Mouse (Mus musculus) yolk sac, embryonic 10.5 days (tissue): ENCODE measurements around the gene Nrcam.
"Not testable (repeated sequence)": the region's sequence is repeated elsewhere in the genome, so short reads cannot be mapped to it uniquely, and the experiment has no call there.

Experiments
- DNase-seq: peaks from one replicate; pipeline ENCODE4 v3.0.0-alpha.2; 2017; ENCODE audit warnings: low spot score

Gene Nrcam

DNA sequence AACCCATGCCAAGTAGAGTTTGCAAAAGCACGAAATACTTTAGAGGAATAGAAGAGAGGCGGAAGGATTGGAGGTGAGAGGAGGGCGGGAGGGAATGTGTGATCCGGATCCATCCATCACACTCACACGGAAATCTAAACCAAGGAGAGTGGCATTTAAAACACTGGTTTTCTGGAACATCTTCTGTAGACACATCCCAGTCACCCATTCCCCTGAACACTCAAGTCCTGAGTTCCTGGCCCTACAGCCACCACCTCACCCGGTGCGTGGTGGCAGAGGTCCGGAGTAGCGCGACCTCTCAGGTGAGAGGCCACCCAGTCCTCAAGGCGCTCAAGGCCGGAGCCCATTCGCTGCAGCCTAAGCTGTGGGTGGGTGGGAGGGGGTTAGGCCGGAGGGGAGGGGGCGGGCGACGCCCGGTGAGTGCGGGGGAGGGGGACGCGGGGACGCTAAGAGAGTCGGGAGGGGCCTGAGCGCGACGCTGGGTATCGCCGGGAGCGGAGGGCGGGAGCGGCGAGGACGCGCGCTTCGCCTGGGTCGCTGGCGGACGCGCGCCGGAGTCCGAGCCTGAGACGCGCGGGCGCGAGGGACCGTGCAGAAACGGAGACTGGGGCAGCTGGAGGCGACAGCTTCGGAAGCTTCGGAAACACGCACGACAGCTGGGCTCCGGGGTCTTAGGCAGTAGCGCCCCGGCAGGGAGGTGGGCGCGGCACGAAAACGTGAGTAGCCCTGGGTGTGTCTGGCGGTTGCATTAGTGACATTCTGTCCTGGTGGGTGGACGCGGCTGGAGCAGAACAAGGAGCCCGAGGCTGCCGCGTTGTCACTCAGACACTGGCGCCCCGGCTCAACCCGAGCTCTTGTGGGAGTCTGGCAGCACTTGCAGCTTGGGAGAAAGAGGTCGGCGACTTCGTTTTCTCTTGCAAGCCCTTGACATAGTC lies at the start of gene Nrcam:
TSS of gene Nrcam (plus strand) at position 505 of the 935 bp plus-strand sequence.
- peak; percentile 33 for DNase-seq

DNA sequence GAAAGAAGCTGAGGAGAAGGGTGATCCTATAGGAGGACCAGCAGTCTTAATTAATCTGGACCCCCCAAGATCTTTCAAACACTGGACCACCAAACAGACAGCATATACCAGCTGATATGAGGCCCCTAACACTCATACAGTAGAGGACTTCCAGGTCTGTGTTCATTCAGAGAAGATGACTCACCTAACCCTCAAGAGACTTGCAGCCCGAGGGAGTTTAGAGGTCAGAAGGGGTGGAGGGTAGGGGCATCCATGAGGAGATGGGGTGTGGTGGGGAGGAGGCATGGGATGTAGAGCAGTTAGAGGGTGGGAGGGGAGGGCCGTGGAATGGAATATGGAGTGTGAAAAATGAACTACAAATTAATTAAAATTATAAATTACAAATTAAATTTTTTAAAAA lies 48.5 kb upstream of the Nrcam start:
- not testable (repeated sequence) for DNase-seq

DNA sequence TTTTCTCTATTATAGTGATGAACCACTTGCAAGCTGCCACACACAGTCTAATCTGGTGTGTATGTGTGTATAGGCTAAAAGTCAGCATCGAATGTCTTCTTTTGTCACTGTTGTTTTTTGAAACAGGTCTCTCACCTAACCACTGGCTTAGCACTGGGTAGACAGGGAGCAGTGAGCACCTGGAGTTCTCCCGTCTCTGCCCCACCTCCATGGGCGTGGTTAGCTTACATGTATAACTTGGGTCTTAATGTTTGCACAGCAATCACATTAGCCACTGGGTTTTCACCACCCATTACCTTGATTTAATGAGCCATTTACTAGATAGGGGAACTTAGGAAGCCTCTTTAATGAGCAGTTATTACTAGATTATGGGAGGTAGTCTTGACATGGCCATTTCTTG lies 47.2 kb upstream of the Nrcam start:
- DNase-seq: no peak

DNA sequence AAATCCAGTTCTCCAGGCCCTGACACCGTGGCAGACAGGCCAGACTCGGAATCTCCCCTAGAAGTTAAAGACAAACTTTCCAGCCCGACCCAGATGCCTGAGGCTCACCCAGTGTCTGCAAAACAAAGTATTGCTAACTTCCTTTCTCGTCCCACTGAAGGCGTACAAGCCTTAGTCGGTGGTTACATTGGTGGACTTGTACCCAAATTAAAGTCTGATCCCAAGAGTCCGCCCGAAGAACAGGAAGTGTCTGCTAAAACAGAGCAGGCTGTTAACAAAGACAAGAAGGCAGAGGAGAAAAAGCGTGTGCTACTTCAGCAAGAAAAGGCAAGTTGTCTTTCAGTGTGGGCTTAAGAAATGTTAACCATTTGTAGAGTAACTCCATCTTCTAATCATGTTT lies 45.3 kb upstream of the Nrcam start:
- peak; percentile 20 for DNase-seq

DNA sequence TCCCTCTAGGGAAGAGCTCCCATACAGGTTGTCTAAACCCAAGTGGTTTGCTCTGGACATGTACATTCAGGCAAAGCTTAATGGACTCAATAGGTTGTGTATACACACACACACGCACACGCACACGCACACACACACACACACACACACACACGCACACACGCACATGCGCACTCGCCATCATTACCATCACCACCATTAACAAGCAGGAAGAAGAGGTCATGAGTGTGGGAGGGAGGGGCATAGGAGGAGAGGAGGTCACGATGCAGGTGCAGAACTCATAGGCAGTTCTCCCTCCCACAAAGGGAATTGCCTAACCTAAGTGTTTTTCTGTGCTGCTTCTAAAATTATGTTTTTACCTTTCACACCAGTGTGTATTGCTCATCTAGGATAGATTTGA lies 41.7 kb upstream of the Nrcam start:
- no peak for DNase-seq

DNA sequence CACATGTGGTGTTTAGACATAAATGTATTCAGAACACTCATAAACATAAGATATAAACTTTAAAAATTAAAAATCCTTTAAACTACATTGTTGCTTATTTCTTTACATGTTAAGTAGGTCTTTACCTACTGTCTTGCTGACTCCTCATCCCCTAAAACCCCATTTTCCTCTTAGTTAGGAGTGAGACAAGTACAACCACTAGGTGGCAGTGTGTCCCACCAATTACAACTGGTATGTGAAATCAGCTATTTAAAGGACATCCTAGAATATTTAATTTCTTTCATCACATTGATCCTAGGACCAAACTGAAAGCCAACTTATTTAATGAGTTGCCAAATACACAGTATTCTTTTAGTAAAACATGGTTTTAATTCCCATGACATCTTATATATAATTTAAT lies 36.4 kb upstream of the Nrcam start:
- DNase-seq: peak; percentile 22

DNA sequence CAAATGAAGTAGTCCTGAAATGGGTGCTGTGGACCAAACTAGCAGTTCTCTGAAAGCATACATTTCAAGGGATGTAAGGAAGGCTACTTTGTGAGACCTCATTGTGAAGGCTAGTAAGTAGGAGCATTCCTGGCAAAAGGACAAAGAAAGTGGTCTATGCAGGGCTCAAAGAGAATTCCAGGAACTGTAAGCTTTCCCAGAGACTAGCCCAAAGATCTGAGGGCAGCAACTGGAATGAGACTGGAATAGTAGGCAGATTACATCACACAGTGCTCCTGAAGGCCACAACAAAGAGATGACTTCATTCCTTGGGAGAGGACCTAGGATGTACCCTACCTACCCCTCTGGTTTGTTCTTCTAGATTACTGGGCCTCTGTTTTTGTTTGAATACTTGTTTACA lies 27.9 kb upstream of the Nrcam start:
- no peak for DNase-seq

DNA sequence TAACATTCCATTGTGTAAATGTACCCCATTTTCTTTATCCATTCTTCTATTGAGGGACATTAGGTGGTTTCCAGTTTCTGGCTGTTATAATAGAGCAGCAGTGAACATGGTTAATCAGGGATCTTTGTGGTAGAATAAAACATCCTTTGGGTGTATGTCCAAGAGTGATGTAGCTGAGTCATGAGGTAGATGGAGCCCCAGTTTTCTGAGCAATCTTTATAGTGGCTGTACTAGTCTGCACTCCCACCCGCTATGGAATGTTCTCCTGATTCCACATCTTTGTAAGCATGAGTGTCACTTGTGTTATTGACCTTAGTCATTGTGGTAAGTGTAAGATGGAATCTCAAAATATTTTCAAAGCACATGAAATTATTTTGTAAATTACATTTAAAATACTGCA lies 24.7 kb upstream of the Nrcam start:
- no peak for DNase-seq

DNA sequence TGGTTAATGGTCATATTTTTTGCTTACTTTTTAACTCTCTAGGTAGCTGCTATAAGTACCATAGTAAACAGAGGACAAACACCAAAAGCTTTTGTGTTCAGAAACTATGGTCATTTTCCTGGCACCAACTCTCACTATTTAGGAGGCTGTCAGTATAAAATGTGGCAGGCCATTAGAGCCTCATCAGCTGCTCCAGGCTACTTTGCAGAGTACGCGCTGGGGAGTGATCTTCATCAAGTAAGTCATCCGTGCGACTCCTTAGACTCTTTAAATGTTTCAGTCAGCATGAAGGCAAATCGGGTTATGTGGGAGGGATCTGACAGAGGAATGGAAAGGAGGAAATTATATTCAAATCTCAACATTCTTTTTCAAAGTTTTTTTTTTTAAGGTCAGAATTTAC lies 23.8 kb upstream of the Nrcam start:
- DNase-seq: no peak

DNA sequence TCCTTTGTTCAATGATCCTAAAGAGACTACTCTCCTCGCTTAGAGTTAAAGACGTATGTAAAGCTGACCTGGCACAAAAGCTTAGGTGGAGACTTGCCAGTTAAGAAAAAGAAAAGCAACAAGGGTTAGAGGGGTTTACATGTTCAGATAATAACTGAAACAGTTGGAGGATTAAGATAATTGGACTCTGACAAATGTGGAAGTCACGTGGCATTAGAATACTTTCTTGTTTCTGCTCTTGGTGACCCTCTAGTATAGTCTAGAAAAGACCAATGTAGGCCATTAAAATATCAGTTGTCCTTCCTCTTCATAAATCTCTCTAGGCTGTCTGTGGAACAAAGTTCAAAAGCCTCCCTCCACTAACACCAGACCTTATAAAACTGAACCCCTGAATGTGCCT lies 20.5 kb upstream of the Nrcam start:
- DNase-seq: no peak

DNA sequence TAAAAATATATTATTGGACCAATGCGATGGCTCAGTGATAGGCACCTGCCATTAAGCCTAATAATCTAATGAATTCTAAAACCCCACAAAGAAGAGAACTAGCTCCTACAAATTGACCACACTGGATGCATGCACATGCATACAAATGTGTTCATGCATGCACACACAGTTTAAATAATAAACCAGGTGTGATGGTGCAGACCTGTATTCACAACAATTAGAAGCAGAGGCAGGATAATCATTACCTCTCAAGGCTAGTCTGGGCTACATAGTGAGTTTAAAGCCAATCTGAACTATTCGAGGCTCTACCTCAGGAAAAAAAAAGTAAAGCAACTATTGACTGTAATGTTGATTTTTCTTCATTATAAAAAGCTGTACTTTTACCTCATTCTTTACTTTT lies 13.5 kb upstream of the Nrcam start:
- no peak for DNase-seq

DNA sequence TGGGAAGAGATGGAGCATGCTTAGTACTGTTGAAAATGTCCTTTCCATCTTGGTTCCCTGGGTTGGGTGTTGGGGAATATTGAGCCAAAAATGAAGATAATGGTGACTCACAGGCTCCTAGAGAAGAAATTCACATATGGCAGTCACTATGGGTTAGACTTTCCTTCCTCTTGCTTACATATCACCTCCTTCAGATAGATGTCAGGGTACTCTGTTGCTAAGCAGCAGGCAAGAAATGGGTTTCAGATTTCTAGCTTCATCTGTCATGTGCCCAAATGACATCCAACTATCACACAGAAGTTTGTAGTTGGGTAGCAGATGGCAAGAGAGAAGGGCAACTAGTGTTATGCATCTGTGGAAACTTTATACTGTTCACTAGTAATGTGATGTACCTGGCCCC lies 3.6 kb upstream of the Nrcam start:
- no peak for DNase-seq

DNA sequence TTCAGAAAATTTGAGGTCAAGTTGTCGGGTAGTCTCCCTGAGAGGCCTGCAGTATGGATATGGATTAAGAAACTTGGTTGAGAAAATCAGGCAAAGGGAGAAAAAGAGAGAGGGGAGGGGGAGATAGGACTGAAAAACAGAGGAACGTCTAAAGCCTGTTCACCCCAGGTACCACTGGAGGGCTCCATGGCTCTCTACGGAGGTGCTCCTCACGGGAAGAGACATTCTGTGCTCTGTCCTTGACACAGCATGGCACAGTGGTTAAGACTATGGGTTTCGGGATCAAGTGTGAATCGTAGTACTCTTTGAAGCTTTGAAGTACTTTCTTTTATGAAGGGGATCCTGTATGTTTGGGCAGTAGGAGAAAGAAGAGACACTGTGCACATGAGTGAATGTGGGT lies 1.2 kb upstream of the Nrcam start:
- no peak for DNase-seq

DNA sequence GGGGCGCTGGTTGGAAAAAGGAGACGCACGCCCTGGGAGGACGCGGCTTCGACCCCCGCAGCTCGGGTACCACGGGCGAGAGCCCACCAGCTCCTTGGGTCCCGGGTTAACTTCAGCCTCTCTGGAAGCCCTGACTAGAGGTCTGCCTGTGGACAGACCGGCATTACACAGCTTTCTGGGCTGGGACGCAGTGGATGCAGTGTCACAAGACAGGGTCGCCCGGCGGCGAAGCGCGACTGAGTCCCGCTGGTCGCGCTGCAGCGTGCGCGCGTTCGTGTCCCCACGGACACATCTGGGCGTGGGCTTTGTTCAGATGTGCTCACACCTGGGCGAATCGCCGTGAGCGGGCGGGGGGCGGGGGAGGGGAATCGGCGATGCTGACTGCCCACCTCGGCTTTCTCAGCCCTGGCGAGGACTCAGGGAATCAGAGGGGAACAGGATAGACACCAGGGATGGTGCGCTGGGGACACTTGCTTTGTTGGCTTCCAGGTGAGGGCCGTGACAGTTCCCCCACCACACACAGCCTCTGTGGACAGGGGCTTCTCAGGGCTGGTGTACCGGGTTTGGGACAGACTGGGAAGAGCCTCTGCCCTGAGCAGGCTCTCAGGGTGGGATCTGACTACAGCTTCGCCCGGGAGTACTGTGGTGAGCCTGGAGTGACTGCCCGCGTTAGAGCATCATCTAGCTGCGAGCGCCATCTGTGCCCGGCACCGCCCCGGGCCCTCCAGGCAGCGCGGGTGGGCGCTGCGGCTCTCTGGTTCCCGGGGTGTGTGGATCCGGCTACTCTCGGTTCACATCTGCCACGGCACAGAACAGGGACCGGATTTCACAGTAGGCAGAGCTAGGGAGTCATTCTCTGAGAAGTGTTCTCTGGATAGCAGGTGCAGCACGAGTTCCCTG lies 881 bp downstream of the Nrcam start:
- DNase-seq: peak; percentile 38

DNA sequence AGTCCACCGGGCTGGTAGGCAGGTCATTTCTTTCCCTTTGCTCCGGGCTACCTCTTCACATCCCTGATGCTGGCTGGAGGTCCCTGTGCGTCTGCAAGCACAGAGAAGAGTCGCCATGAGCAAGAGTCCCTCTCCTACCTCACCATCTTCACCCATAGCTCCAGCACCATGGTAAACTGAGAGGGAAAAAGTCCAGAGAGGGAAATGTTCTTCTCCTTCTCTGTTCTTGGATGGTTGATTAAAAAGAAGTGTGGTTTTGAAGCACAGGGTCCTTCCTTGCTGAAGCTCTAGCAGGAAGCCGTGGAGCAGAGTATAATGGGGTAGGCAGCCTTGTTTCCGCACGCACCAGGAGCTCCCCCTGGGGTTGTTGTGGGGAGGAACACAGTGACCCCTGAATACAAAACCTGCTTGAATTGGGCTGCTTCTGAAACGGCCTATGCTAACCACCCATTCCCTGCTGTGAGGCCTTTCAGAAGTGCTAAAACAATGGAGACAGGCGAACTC lies 1.6 kb downstream of the Nrcam start:
- DNase-seq: no peak

DNA sequence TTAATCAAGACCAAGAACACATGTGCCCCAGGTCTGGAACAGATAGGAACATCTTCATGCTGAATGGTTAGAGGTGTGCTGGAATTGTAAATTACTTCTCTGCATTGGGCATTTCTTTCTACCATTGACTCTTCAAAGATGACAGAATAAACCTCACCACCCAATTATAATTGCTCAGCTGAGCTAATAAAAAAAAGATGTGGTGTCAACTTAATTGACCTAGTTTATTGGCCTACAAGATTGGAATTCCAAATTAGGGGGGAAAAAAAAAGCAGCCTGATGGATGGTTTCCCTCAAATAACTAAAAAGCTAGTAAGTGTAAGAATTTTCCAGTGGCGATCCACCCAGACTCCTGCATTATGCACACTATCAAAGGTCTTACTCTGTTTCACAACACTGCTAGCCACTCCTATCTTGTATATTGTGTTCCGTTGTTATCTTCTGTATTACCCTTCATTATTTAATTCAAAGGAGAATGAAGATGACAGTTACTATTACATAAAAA lies 8.5 kb downstream of the Nrcam start:
- no peak for DNase-seq

DNA sequence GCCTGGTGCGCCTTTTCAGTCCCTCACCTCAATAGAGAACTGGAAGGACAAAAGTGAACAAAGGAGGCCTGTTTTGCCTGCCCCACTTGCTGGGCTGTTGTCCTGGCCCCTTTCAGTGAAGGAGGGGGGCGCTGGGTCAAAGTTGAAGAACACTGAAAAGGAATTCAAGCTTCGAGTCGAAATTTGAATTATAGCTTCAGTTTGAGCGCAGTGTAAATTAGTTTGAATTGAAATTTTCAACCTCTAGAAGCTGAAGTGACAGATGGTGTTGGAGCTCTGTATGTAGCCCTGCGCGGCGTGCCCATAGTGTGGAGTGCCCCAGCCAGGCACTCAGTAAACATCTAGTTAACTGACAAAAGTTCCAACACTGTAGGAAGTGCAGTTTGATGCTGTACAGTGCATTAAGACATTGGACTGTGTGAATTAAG lies 9.5 kb downstream of the Nrcam start:
- no peak for DNase-seq

DNA sequence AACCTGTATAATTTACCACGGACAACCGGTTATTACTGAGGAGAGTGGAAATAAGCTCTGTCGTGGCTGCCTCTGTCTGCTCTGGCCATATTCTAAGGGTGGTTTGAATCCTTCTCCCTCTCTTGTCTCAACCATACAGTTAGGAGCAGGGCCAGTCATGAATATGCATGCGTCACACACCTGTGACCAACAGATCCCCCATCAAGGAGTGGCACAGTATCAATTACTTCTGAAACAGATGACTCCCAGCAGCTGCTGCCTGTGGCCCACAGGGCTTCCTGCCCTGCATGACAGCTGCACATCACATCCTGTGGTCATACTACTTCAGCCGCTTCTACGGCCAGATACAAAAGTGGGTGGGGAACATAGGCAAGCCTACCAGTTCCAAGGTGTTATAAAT lies 15.4 kb downstream of the Nrcam start:
- DNase-seq: no peak

DNA sequence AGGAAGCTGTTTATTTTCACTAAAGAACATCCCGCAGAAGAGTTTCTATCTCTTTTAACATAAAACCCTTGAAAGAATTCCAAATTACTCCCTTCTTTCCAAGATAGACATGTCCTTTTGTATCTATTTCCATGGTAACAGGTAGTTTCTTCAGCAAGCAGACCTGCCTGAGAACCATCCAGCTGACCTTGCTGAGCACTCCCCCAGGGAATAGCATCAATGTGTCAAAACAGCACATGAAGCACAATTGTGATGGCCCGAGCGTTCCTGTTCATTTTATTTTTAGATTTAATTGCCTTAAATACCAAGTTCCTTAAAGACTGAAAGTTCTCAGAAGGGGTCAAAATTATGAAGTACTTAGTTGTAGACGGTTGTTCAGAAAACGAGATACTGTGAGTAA lies 16.6 kb downstream of the Nrcam start:
- no peak for DNase-seq

DNA sequence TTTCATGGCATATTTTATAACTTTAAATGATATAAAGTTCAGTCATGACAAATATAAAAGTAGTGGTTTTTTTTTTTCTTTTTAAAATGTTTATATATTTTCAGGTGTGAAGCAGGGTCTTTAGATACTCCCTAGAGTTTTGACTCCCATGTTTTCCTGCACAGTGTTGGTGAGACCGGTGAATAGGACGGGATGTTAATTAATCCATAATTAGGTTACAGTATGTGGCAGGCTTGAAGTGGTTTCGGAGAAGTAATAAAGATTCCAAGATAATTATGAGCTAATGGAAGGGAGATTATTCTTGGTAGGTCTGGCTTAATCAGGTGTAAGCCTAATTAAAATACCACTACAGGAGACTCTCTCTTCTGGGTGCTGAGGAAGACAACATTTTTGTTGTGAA lies 17.5 kb downstream of the Nrcam start:
- DNase-seq: no peak

DNA sequence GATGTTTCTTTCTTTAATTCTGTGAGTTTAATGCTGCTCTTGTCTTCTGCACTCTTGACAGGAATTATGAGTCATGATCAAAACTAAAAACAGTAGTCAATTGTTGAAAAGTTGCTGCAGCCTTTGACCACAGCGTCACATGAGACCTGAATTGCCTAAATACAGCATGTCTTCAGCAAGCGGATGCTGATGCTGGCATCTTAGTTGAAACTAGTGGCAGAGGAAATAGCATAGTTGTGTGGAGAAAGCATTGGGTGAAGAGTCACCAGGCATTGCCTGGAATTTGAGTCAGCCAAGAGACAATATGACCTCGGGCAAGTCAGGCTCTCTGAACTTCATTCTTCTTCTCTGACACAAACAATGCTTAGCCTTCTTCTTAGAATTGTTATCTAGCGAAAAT lies 26.4 kb downstream of the Nrcam start:
- DNase-seq: no peak

DNA sequence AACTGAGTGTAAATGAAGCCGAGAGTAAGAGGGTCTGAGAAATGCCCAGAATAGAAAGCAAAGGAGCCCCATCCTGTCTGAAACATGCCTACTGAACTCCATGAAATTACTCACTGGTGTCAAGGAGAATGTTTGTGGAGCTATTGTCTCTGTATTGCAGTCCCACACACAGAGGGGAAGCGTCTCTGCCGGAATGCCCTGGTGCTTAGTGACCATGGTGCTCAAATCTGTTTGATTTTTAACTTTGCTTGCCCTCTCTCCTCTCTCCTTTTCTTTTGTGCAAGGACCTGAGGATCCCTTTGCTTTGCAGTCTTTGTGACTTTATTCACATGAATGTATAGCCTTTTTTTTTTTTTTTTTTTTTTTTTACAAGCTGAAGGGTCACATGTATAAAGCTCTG lies 28.8 kb downstream of the Nrcam start:
- DNase-seq: no peak

DNA sequence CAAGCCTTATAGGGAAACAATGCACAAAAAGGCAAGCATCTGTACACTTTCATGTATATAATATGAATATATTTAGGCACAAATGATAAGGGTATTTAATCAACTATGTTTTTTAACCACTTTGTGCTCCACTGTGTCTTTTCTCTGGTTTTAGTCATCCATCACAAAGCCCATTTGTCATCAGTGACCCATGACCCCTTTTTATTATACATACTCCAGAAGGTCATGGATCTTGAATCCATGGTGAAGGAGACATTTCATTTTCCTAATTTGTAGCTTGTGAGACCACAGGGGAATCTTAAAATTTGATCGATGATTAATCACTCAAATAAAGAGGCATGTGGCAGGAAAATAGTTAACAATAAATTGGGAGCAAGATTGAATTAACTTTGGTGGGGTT lies 29.2 kb downstream of the Nrcam start:
- no peak for DNase-seq
